Mouse (Mus musculus) stomach, postnatal 0 days (tissue): ENCODE measurements around the gene Satb2.

Experiments
- CTCF ChIP-seq: IDR thresholded peaks from 2 replicates; pipeline ENCODE4 v1.5.1; 2016; ENCODE audit warnings: antibody characterized with exemption, low read depth, mild to moderate bottlenecking, moderate library complexity
- EP300 ChIP-seq: optimal IDR thresholded peaks from 2 replicates; pipeline ENCODE3; 2016; ENCODE audit warnings: antibody characterized with exemption

- TF ChIP-seq CTCF (no peak), EP300 (no peak)
Observed at GRCm38 (mm10) chr1:56800611-56801010, 177.8 kb downstream of the Satb2 start.
